Mouse (Mus musculus): ENCODE measurements at regions not wholly inside any gene's neighbourhood (a gene's known extent, or its start where the extent isn't known, plus 50 kb on each side); places are given as distances from the start of the nearest gene placed in this dataset.

DNA sequence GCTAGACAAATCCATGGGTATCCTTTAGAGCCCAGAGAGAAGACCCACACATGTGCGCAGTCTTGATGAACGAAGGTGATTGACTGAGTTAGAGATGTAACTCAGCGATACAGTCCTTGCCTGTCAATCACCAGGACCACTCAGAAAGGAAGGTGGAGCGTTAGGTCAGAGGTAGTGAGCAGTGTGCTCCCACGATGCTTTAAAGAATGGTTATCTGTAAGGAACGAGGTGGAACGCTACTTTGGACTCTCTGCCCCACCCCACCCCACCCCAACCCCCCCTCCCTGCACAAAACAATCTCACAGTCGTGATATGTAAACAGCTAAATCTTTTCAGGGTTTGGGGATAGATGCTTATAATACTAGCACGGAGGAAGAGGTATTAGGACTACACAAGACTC is 144.0 kb upstream of the Jmjd1c start:
- no peak overlapping the region for H3K27ac ChIP-seq
- H3K9ac ChIP-seq = no peak overlapping the region
- H3K4me1 ChIP-seq = no peaks in the 10 kb centered on the region
- ATAC-seq = no peak
- H3K4me2 ChIP-seq = no peak overlapping the region
- H3K9me3 ChIP-seq (replicated peaks) = no peaks in the 10 kb centered on the region
- H3K27me3 ChIP-seq (replicated peaks) = no peaks in the 10 kb centered on the region
- no peaks in the 10 kb centered on the region for H3K36me3 ChIP-seq
- no peak overlapping the region for H3K4me3 ChIP-seq
- WGBS (ENCODE audit: insufficient replicate concordance) = 49% methylated on average over 9 of the region's 9 CpGs

DNA sequence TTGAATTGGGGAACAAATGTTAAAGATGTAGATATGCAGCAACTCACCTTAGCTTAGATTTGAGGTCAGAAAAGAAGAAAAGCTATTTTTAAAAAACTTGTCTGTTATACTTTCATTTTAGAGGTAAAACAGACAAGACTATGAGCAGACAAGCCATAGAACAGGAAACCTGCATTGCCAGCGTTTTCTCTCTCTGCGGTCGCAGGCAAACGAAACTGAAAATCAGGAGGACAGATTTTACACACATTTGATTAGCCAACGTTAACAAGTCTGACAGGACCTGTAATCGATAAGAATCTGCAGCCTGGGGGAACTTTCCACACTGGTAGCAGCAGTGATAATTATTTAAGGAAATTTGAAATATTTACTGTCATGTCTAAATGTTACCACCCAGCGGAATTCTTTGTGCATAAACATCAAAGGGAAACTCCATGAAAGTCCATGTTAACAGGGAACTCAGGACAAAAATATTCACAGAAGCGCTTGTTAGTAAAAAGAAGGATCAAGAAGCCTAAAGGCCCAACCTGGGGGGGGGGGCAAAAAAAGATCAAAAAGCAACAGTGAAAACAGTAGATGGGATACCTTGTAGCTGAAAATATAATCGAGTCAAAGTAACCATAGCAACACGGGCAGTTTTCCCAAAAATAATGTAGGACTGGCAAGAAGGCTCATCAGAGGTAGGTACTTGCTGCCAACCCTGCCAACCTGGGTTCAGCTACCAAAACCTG is 142.5 kb upstream of the Jmjd1c start:
- Histone ChIP-seq H3K27me3 (replicated peaks) (no peaks in the 10 kb centered on the region), H3K27ac (no peak overlapping the region), H3K4me3 (no peak overlapping the region), H3K4me2 (no peak overlapping the region), H3K36me3 (no peaks in the 10 kb centered on the region), H3K9me3 (replicated peaks) (no peaks in the 10 kb centered on the region), H3K9ac (no peak overlapping the region), H3K4me1 (no peaks in the 10 kb centered on the region)
- WGBS (ENCODE audit: insufficient replicate concordance) = 67% methylated on average over 10 of the region's 10 CpGs
- no peak for ATAC-seq

DNA sequence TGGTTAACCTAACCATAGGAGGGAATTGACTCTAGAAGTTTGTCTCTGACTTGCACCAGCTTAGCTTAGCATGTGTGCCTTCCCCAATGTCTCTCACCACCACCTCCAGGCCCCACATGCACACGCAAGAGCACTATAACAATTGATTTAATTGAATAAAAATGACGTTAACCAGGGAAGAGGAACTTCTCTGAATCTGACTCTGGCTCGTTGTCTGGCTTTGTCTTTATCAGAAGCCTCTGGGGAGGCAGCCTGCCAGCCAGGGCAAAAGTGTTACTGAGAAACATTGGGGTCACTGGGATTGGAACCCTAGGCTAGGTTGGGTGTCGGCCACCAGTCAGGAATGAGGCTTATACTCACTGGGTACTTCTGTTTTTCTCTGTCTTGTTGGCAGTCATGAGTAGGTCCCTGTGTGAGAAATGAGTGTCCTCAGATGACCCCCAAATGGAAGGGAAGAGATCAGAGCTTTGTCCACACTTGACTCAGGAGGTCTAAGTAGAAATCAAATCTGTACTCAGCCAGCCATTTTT is 141.9 kb upstream of the Jmjd1c start:
- 53% methylated on average over 4 of the region's 4 CpGs for WGBS (ENCODE audit: insufficient replicate concordance)
- Histone ChIP-seq H3K27me3 (replicated peaks) (no peaks in the 10 kb centered on the region), H3K4me3 (no peak overlapping the region), H3K9ac (no peak overlapping the region), H3K4me2 (no peak overlapping the region), H3K27ac (no peak overlapping the region), H3K36me3 (no peaks in the 10 kb centered on the region), H3K9me3 (replicated peaks) (no peaks in the 10 kb centered on the region), H3K4me1 (no peaks in the 10 kb centered on the region)
- no peak for ATAC-seq

DNA sequence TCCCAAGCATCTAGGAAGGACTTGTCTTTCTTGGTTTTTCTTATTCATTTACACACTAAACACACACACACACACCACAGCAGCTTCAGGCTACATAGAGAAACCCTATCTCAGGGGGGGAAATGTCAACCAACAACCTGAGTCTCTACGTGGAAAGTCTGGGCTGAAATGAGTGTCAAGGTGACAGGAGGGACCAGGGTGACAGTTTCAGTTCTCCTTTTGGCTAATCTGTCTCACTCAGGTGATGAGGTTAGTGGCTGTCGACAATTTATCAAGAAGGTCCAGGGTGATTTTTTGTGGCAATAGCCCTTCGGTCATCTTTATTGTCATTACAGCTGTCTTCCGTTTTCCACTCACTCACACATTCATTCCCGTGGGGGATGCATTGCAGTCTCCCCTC is 140.5 kb upstream of the Jmjd1c start:
- ATAC-seq = no peak
- Histone ChIP-seq H3K36me3 (no peaks in the 10 kb centered on the region), H3K27ac (no peak overlapping the region), H3K4me2 (no peak overlapping the region), H3K4me1 (no peaks in the 10 kb centered on the region), H3K9ac (no peak overlapping the region), H3K9me3 (replicated peaks) (no peaks in the 10 kb centered on the region), H3K27me3 (replicated peaks) (no peaks in the 10 kb centered on the region), H3K4me3 (no peak overlapping the region)
- WGBS (ENCODE audit: insufficient replicate concordance) = 31% methylated on average over 5 of the region's 5 CpGs

DNA sequence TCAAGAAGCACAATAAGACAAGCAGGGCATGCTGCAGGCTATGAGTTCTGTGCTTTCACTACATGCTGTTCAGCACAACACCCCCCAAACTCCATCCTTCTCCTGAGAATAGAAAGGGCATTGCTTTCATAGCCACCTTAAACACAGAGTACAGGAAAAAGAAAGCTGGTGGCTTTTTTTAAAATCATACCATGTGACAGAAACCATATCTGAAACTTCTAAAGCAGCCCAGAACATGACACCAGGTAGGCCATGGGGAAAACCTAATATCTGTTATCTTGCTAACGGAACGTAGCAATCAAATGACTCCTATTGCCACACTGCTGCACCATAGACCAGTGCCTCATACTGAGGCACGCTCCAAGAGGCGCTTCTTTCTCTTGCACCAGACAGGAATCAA is 139.3 kb upstream of the Jmjd1c start:
- Histone ChIP-seq H3K4me2 (no peak overlapping the region), H3K9ac (no peak overlapping the region), H3K27me3 (replicated peaks) (no peaks in the 10 kb centered on the region), H3K4me1 (no peaks in the 10 kb centered on the region), H3K27ac (no peak overlapping the region), H3K4me3 (no peak overlapping the region), H3K9me3 (replicated peaks) (no peaks in the 10 kb centered on the region), H3K36me3 (no peaks in the 10 kb centered on the region)
- 68% methylated on average over 4 of the region's 4 CpGs for WGBS (ENCODE audit: insufficient replicate concordance)
- ATAC-seq = no peak

DNA sequence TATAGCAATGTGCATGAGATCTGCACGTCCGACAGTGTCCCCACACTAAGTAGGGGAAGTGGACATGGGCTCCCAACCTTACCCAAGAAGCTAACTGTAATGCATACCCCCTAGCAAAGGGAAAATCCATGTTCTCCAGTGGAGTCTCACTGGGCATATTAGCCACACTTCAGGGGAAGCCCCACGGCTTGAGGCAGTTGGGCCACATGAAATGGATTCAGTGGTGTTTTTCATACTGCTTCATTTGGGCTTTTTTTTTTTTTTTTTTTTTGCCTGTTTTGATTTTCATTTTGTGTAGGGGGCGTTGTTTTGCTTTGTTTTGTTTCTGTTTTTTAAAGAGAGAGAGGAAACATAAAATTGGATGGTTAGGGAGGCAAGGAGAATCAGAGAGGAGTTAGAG is 138.6 kb upstream of the Jmjd1c start:
- WGBS (ENCODE audit: insufficient replicate concordance) = 82% methylated on average over 4 of the region's 4 CpGs
- H3K4me3 ChIP-seq = no peak overlapping the region
- no peaks in the 10 kb centered on the region for H3K4me1 ChIP-seq
- no peak for ATAC-seq
- H3K36me3 ChIP-seq = no peaks in the 10 kb centered on the region
- no peaks in the 10 kb centered on the region for H3K9me3 ChIP-seq (replicated peaks)
- no peaks in the 10 kb centered on the region for H3K27me3 ChIP-seq (replicated peaks)
- no peak overlapping the region for H3K4me2 ChIP-seq
- no peak overlapping the region for H3K27ac ChIP-seq
- H3K9ac ChIP-seq = no peak overlapping the region

Data from liver, embryonic 12.5 days (tissue).